Mouse (Mus musculus) cortical plate, adult 2 months (tissue): Measurements from ENCODE around the gene Hibch.

Experiments used
- CTCF ChIP-seq: fragments of 200-500 bp; IDR thresholded peaks from 2 replicates; pipeline ENCODE4 v1.5.1; 2011; ENCODE audit warnings: mild to moderate bottlenecking, control low read depth, low read length; ENCODE audit not compliant: insufficient read depth; ENCODE audit errors: extremely low read depth
- POLR2A ChIP-seq: fragments of 200-500 bp; IDR thresholded peaks from 2 replicates; pipeline ENCODE4 v1.6.1; 2011; ENCODE audit warnings: mild to moderate bottlenecking, low read length, control low read depth; ENCODE audit not compliant: insufficient read depth; ENCODE audit errors: extremely low read depth

DNA sequence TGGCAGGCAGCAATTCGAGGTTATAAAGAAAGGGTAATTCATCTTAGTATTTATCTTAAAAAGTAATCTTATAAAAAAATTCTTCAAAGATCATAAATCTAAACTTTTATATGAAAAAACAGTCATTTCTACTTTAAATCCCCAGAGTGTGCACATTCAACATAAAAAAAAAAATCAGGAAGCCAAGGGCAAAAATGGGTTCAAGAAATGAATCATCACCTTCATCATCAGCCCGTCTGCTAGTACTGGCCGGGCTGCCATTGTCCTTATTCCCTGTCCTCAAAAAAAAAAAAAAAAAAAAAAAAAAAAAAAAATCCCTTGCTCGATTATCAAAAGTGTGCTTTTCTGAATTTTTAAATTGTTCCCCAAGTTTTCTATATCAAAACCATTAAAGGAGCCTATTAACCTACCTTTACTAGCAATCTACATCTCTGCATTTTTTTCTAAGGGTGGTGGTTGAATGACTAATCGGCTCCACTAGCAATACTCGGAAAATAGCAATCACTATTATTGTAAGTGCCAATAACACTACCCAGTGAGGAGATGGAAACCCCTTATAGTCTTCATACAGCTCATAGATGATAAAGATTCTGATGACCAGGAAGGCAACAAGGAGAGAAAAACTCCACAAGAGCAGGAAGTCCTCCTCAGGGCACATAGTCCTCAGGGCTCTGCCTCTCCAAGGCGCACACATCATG lies 11.3 kb downstream of the Hibch start:
- TF ChIP-seq CTCF (no peak), POLR2A (no peak)
